Mouse (Mus musculus): ENCODE measurements at regions not wholly inside any gene's neighbourhood (a gene's known extent, or its start where the extent isn't known, plus 50 kb on each side); places are given as distances from the start of the nearest gene placed in this dataset.

- no peaks in the 10 kb centered on the region for H3K4me1 ChIP-seq (ENCODE audit: control insufficient read depth, insufficient read depth, low read length)
- TF ChIP-seq POLR2A (IDR thresholded peaks at IDR 0.05; ENCODE audit: borderline replicate concordance, insufficient read depth, low read length) = no peak
- TF ChIP-seq CTCF (IDR thresholded peaks at IDR 0.05; ENCODE audit: borderline replicate concordance, insufficient read depth, low read depth, low read length) = no peak
These were observed 104.8 kb upstream of the Ubr2 start for GRCm38 (mm10) chr17:47115141-47115540.

DNA sequence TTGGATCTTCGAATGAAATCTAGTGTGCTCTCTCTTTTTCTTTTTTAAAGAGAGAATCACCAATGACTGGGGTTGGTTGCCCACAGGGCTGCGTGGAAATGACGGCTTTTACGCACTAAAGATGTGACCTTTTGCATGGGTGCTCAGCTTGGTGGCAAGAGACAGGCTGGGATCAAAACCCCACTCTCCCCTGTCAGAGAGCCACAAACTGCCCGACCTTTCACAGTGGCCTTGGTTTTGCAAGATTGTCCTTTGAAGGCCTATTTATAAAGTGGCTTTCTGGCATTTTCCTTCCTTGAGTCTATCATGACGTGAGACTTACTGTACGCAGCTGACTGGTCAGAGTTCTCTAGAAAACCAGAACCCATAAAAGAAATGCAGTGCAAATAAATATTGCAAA is 104.4 kb upstream of the Ubr2 start:
- WGBS = 91% methylated on average over 7 of the region's 7 CpGs
- H3K27me3 ChIP-seq (ENCODE audit: control insufficient read depth, insufficient read depth, low read length) = no peaks in the 10 kb centered on the region
- no peak for DNase-seq
- no peak overlapping the region for H3K27ac ChIP-seq (ENCODE audit: insufficient read depth, low read length)
- H3K4me3 ChIP-seq (replicated peaks; ENCODE audit: insufficient read depth, low read depth, low read length) = no peak overlapping the region
- no peaks in the 10 kb centered on the region for H3K4me1 ChIP-seq (ENCODE audit: control insufficient read depth, insufficient read depth, low read length)
- TF ChIP-seq POLR2A (IDR thresholded peaks at IDR 0.05; ENCODE audit: borderline replicate concordance, insufficient read depth, low read length) (no peak), CTCF (IDR thresholded peaks at IDR 0.05; ENCODE audit: borderline replicate concordance, insufficient read depth, low read depth, low read length) (no peak)

More at GRCm38 (mm10) chr17:47115141-47115540, 104.8 kb upstream of the Ubr2 start:
- H3K4me3 ChIP-seq (replicated peaks; ENCODE audit: insufficient read depth, low read depth, low read length) = no peak overlapping the region
- 65% methylated on average over 5 of the region's 5 CpGs for WGBS
- no peak for DNase-seq
- no peaks in the 10 kb centered on the region for H3K27me3 ChIP-seq (ENCODE audit: control insufficient read depth, insufficient read depth, low read length)
- no peak overlapping the region for H3K27ac ChIP-seq (ENCODE audit: insufficient read depth, low read length)

DNA sequence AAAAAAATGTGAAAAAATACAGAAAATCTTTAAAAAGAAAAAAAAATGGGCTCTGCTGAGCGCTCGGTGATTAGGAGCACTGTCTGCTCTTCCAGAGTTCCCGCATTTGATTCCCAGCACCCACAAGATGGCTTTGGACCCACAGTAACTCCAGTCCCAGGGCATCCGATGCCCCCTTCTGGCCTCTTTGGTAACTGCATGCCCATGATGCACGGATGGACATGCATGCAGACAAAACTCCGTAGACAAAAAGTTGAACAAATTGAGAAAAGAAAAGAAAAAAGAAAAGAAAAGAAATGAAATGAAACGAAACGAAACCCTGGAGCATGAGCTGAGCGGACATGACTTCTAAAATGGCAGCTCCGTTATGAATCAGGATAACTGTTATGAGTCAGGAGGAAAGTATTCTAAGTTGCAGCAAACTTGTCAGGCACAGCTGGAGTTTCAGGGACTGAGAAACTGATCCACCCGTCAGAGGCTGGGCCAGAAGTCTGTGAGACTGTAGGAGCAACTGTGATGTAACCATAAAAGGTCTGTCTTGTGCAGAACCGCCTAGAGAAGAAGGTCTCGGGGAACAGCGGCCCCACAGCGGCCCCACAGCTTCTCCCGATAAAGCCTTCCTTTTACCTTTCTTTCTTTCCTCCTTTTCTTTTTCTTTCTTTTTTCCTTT is 102.3 kb upstream of the Ubr2 start:
- no peak overlapping the region for H3K4me3 ChIP-seq (replicated peaks; ENCODE audit: insufficient read depth, low read depth, low read length)
- no peak for DNase-seq
- WGBS = 88% methylated on average over 16 of the region's 16 CpGs
- TF ChIP-seq CTCF (IDR thresholded peaks at IDR 0.05; ENCODE audit: borderline replicate concordance, insufficient read depth, low read depth, low read length) (no peak; the same call in 1 of the 2 replicates), POLR2A (IDR thresholded peaks at IDR 0.05; ENCODE audit: borderline replicate concordance, insufficient read depth, low read length) (no peak)
- no peak overlapping the region for H3K27ac ChIP-seq (ENCODE audit: insufficient read depth, low read length)
- H3K27me3 ChIP-seq (ENCODE audit: control insufficient read depth, insufficient read depth, low read length) = no peaks in the 10 kb centered on the region
- no peaks in the 10 kb centered on the region for H3K4me1 ChIP-seq (ENCODE audit: control insufficient read depth, insufficient read depth, low read length)

- TF ChIP-seq POLR2A (IDR thresholded peaks at IDR 0.05; ENCODE audit: borderline replicate concordance, insufficient read depth, low read length) (no peak), CTCF (IDR thresholded peaks at IDR 0.05; ENCODE audit: borderline replicate concordance, insufficient read depth, low read depth, low read length) (no peak)
- 32% methylated on average over 4 of the region's 4 CpGs for WGBS
- H3K27me3 ChIP-seq (ENCODE audit: control insufficient read depth, insufficient read depth, low read length) = no peaks in the 10 kb centered on the region
- H3K27ac ChIP-seq (ENCODE audit: insufficient read depth, low read length) = no peak overlapping the region
- H3K4me3 ChIP-seq (replicated peaks; ENCODE audit: insufficient read depth, low read depth, low read length) = no peak overlapping the region
- no peaks in the 10 kb centered on the region for H3K4me1 ChIP-seq (ENCODE audit: control insufficient read depth, insufficient read depth, low read length)
- DNase-seq = no peak
These were observed 100.5 kb upstream of the Ubr2 start for GRCm38 (mm10) chr17:47110836-47111235.

DNA sequence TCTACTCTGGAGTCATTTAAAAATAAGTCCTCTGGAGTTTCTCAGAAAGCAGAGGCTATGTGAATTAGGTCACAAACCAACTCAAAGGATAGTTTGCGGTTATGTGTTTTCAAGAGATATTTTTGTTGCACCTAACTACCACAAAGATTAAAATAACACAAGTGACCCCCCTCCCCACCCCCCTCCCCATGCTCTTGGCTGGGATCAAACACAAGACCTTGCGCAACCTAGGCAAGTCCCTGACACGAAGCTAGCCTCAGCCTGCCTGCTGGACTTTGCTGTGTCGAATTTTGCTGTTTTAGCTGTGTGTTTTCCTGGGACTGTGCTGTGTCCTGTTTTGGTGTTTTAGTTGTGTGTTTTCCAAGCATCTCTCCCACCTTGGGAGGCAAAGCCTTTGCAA is 94.0 kb upstream of the Ubr2 start:
- 89% methylated on average over 4 of the region's 4 CpGs for WGBS
- Histone ChIP-seq H3K27me3 (ENCODE audit: control insufficient read depth, insufficient read depth, low read length) (no peaks in the 10 kb centered on the region), H3K4me3 (replicated peaks; ENCODE audit: insufficient read depth, low read depth, low read length) (no peak overlapping the region), H3K4me1 (ENCODE audit: control insufficient read depth, insufficient read depth, low read length) (no peaks in the 10 kb centered on the region), H3K27ac (ENCODE audit: insufficient read depth, low read length) (no peak overlapping the region)
- DNase-seq = no peak
- TF ChIP-seq CTCF (IDR thresholded peaks at IDR 0.05; ENCODE audit: borderline replicate concordance, insufficient read depth, low read depth, low read length) (no peak), POLR2A (IDR thresholded peaks at IDR 0.05; ENCODE audit: borderline replicate concordance, insufficient read depth, low read length) (no peak)

DNA sequence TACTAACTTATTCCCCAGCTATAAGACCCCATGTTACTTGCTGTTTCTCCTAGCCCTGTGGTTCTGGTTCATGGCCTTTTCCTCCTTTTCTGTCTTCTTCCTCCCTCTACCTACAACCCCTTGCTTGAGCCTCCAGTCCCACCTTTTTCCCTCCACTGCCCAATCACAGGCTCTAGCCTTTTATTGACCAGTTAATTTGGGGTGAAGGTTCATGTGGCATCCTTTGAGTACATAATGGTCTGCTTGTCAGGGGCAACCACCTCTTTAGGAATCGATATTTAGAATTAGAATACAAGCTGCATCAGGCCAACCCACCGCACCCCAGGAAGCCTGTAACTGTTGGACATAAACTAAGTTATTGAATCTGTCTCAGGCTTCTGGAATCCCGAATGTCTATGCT is 84.8 kb upstream of the Ubr2 start:
- no peak overlapping the region for H3K4me3 ChIP-seq (replicated peaks; ENCODE audit: insufficient read depth, low read depth, low read length)
- no peaks in the 10 kb centered on the region for H3K4me1 ChIP-seq (ENCODE audit: control insufficient read depth, insufficient read depth, low read length)
- DNase-seq = no peak
- H3K27ac ChIP-seq (ENCODE audit: insufficient read depth, low read length) = no peak overlapping the region
- 57% methylated on average over 3 of the region's 3 CpGs for WGBS
- TF ChIP-seq POLR2A (IDR thresholded peaks at IDR 0.05; ENCODE audit: borderline replicate concordance, insufficient read depth, low read length) (no peak), CTCF (IDR thresholded peaks at IDR 0.05; ENCODE audit: borderline replicate concordance, insufficient read depth, low read depth, low read length) (no peak)
- no peaks in the 10 kb centered on the region for H3K27me3 ChIP-seq (ENCODE audit: control insufficient read depth, insufficient read depth, low read length)

- 87% methylated on average over 9 of the region's 9 CpGs for WGBS
- H3K4me3 ChIP-seq (replicated peaks; ENCODE audit: insufficient read depth, low read depth, low read length) = no peak overlapping the region
- H3K4me1 ChIP-seq (ENCODE audit: control insufficient read depth, insufficient read depth, low read length) = no peaks in the 10 kb centered on the region
- no peak for TF ChIP-seq CTCF (IDR thresholded peaks at IDR 0.05; ENCODE audit: borderline replicate concordance, insufficient read depth, low read depth, low read length)
- TF ChIP-seq POLR2A (IDR thresholded peaks at IDR 0.05; ENCODE audit: borderline replicate concordance, insufficient read depth, low read length) = no peak
- no peak for DNase-seq
- no peaks in the 10 kb centered on the region for H3K27me3 ChIP-seq (ENCODE audit: control insufficient read depth, insufficient read depth, low read length)
- H3K27ac ChIP-seq (ENCODE audit: insufficient read depth, low read length) = no peak overlapping the region
These were observed 81.7 kb upstream of the Ubr2 start for GRCm38 (mm10) chr17:47092076-47092475.

- H3K27me3 ChIP-seq (ENCODE audit: control insufficient read depth, insufficient read depth, low read length) = no peaks in the 10 kb centered on the region
- WGBS = 85% methylated on average over 3 of the region's 3 CpGs
- TF ChIP-seq POLR2A (IDR thresholded peaks at IDR 0.05; ENCODE audit: borderline replicate concordance, insufficient read depth, low read length) (no peak), CTCF (IDR thresholded peaks at IDR 0.05; ENCODE audit: borderline replicate concordance, insufficient read depth, low read depth, low read length) (no peak)
- H3K4me1 ChIP-seq (ENCODE audit: control insufficient read depth, insufficient read depth, low read length) = no peaks in the 10 kb centered on the region
- H3K4me3 ChIP-seq (replicated peaks; ENCODE audit: insufficient read depth, low read depth, low read length) = no peak overlapping the region
- DNase-seq = no peak
- H3K27ac ChIP-seq (ENCODE audit: insufficient read depth, low read length) = no peak overlapping the region
These were observed 79.4 kb upstream of the Ubr2 start for GRCm38 (mm10) chr17:47089769-47090168.
